Mouse (Mus musculus) brown adipose tissue, adult 24 weeks (tissue): Measurements from ENCODE around the gene Dtnb. TPM values are rescaled to one million over a fixed set of nuclear protein-coding genes. Genes with fewer than 3 reads are reported as not detected.
"Not testable (repeated sequence)": the region's sequence is repeated elsewhere in the genome, so short reads cannot be mapped to it uniquely, and the experiment has no call there.

Experiments
- H3K27ac ChIP-seq: fragments of 200-500 bp; replicated peaks from 2 replicates; pipeline ENCODE4 v1.5.1; 2012; ENCODE audit warnings: low read depth, mild to moderate bottlenecking, low read length
- H3K4me1 ChIP-seq: fragments of 200-500 bp; 2 replicates; pipeline ENCODE4 v1.6.1; 2012; ENCODE audit warnings: low read length, mixed read lengths; ENCODE audit not compliant: control insufficient read depth, insufficient read depth, insufficient read length
- H3K4me3 ChIP-seq: fragments of 200-500 bp; 2 replicates; pipeline ENCODE4 v1.5.1; 2012; ENCODE audit warnings: low read depth, mild to moderate bottlenecking, low read length, moderate library complexity; ENCODE audit not compliant: insufficient read depth
- polyA plus RNA-seq: library from polyadenylated mRNA; stranded (reverse); fragments of >200 nt; gene quantifications from 2 replicates; pipeline ENCODE4 v1.2.4, GENCODE M21; 2012; ENCODE audit not compliant: missing spikeins, insufficient read depth, insufficient read length

Gene Dtnb
- polyA plus RNA-seq, 1 experiment: 2.0 TPM

DNA sequence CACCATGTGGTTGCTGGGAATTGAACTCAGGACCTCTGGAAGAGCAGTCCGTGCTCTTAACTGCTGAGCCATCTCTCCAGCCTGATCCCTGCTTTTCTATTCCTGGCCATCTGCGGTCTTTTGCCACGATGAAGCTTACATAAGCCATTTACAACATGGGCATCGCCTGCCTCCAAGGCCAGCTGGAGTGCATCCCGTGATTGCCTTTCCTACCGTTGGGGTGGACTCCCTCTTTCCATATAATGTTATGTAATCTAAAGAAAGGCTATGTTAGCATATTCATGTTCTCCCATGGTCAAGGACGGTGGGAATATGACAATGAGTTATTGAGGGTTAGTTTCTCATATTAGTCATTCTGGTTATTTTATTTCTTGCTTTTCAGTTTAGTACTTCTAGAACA, 91.2 kb downstream of the Dtnb start:
- Histone ChIP-seq H3K4me3 (no peak overlapping the region), H3K27ac (no peak overlapping the region), H3K4me1 (no peaks in the 10 kb centered on the region)

DNA sequence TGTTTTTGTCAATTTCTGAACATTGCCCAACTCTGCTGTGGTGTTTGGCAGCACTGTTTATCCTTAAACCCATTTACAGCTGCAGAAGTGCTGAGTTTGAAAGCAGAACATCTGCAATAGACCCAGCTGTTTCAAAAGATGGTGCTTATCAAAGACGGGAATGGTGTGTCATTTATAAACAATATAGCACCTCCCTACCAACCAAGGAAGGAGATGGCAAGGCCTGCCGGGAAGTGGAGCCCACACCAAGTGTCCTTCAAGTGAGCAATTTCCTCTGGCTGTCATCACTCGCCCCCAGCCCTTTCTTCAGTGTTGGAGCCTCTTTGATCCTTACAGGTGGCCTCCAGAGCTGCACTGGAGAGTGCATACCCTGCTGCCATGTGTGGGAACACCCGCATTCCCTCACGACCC, 97.8 kb downstream of the Dtnb start:
- Histone ChIP-seq H3K4me3 (no peak overlapping the region), H3K4me1 (peaks cover 3% of the 10 kb centered on the region; the same call in 1 of the 2 replicates), H3K27ac (no peak overlapping the region)

DNA sequence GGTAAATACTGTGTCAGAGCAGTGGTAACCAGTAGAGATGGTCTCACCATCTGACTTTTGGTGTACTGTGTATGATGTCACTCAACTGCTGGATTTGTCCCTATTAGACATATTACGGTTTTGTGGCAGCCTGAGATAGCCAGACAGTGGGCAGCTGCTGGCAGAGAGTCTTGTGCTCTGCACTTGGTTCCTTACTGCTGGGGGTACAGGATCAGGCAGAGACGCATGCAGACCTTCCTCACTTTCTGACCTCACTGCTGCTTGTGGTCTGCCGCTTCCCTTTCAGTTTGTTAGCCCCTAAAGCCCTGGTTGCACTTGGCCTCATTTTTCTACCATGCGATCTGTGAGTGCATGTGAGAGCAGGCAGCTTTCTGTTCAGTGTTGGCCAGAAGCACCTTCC, 98.9 kb downstream of the Dtnb start:
- H3K4me1 ChIP-seq: peaks cover 3% of the 10 kb centered on the region; the same call in 1 of the 2 replicates
- no peak overlapping the region for H3K4me3 ChIP-seq

DNA sequence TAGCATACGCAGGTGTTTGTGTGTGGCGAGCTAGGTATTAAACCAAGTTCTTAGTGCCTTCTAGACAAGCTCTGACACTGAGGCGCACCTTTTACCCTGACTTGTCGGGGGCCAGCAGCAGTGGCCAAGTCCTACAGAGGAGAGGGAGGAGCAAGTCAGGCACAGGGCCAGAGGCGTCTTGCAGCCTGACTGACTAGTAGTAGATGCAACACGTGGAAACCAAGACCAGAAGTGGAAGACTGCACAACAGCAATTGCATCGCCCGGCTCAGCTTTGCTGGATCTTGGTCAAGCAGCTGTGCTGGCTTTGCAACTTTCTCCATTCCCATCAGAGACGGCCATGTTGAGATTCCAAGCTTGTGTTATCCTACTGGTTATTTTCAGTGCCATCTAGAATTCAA, 100.6 kb downstream of the Dtnb start:
- Histone ChIP-seq H3K4me3 (no peak overlapping the region), H3K4me1 (peaks cover 3% of the 10 kb centered on the region; the same call in 1 of the 2 replicates), H3K27ac (no peak overlapping the region)

More for the DNA sequence above, 98.9 kb downstream of the Dtnb start:
- no peak overlapping the region for H3K27ac ChIP-seq

DNA sequence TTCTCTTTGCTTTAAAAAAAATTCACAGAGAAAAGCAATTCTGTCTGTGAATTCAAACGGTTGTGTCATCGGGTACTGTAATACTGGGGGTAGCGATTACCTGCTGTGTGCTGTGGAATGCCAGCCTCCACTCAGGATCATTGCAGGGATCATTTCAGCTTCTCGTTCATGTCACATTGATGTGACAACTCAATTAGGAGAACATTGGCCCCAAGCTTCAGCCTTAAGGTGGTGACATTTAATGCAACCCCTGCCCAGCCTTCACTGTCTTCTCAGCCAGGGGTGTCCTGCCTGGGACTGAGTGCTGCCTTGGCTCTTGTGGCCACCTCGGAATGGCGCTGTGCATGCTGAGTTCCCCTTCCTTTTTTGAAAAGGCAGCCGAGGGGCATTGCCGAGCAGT, 101.7 kb downstream of the Dtnb start:
- Histone ChIP-seq H3K4me3 (no peak overlapping the region), H3K27ac (no peak overlapping the region), H3K4me1 (peaks cover 3% of the 10 kb centered on the region; the same call in 1 of the 2 replicates)

DNA sequence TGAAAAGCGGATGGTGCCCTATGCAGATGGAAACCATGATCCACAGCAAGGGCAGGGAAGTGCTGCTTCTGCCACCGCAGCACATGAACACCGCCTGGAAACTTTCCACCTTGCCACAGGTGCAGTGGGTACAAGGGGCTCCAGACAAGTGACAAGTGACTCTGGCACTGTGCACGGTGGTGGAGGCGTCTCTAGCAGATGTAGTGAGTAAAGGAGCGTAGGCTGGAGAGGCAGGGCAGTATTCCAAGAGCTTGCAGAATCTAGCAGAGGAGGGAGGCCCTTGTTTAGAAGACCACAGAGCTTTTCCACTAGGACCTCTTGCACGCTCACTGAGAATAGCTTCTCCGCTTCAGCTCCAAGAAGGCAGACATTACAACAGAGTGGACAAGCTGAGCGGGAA, 102.7 kb downstream of the Dtnb start:
- H3K4me3 ChIP-seq: no peak overlapping the region
- H3K27ac ChIP-seq: no peak overlapping the region
- H3K4me1 ChIP-seq: peaks cover 3% of the 10 kb centered on the region; the same call in 1 of the 2 replicates

DNA sequence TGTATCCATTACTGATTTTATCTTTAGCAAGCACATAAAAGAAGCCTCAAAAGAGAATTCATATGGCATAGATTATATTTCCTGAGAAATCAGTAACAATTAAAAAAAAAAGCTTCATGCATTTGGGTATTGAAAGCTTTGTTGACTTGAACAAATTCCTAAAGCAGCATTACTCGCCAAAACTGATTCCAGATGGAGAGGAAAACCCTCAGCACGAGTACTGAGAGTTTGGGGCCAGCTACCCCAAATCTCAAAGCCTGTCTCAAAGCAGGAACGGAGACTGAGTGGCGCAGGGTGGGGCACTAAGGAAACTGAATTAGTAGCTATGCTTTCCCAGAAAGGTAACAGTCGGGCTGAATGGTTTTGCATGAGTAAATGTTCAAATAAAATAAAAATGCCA, 108.5 kb downstream of the Dtnb start:
- H3K4me3 ChIP-seq: no peak overlapping the region
- no peaks in the 10 kb centered on the region for H3K4me1 ChIP-seq
- H3K27ac ChIP-seq: no peak overlapping the region

DNA sequence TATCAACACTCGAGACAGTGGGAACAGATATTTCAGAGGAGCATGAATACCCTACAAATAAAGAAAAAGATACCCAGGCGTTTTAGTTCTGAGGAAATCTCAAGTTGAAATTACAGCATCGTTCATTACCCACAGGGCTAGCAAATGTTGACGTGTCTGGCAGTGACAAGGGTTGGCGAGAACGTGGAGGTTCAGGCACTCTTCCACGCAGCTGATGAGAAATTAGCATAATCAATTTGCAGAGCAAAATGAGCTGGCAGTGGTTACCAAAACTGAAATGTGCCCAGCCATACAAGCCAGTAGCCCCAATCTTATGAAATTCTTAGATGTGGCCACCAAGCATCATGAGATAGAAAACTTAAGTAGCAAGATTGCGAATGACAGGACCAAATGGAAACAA, 110.9 kb downstream of the Dtnb start:
- H3K4me1 ChIP-seq: no peaks in the 10 kb centered on the region
- no peak overlapping the region for H3K27ac ChIP-seq
- no peak overlapping the region for H3K4me3 ChIP-seq

DNA sequence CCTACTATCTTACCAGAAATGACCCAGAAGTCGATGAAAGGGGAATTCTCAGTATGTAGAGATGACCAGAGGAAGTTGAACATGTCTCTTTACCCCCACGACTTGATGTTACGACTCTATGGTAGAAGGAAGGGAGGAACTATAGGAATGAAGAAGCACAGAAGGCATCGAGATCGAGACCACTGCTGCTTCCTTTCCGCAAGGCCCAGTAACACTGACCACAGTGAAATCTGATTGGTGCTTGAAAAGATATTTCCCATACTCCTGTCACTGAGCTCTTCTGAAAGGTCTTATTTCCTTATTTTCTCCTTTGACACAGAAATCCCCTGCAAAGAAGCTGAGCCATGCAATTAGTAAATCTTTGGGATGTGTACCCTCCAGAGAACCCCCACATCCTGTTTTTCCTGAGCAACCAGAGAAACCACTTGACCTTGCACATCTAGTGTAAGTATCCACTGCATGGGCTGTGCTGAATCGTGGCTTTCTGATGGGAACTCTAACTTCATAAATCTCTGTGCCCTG, 114.3 kb downstream of the Dtnb start:
- H3K27ac ChIP-seq: no peak overlapping the region
- H3K4me3 ChIP-seq: no peak overlapping the region
- no peaks in the 10 kb centered on the region for H3K4me1 ChIP-seq

DNA sequence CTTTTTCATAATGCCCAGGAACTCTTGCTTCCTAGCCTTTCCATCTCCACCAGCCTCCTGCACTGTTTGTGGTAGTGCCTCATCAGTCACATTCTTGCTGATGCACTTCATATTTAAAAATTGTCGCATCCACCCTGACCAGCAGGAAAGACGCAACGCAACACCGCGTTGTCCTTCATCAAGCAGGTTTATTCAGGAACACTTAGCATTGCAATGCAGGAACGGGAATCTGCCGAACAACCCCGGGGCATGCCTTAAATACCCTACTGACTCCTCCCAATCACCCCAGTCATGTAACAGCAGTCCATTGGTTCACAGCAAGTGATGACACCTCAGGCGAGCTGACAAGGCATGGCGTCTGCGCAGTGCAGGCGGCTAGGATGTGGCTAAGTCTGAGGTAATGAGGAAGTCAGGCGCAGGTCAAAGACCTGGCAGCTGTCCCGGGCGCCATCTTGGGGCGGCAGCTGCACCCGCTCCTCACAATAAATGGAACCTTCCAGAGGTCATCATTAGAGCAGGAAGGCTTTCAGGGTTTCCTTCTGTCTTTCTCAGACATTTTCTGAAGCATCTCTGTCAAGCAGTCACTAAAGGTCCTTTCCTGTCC, 118.8 kb downstream of the Dtnb start:
- H3K4me3 ChIP-seq, H3K4me1 ChIP-seq, H3K27ac ChIP-seq: not testable (repeated sequence)

DNA sequence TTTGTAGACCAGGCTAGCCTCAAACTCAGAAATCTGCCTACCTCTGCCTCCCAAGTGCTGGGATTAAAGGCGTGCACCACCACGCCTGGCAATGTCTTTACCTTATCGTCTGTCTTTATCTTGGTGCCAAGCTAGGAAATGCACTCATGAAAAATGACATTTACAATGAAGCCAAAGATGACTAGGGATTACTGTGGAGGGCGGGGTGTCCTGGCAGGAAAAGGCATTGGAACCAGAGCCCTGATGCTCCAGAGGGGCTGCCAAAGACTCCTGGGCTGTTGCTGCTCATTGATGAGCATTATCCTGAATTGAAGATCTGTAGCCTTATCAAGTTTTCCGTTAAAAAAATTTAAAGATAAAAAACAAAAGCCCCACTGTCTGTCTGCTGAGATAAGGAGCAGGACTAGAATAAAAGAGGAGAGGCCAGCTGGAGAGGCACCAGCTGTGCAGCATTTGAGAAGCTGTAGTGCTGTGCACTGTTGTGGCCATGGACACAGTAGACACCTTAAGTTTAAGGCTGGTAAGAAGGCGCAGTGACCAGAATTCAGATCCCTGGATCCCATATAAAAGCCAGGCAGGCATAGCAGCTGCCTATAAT, 120.7 kb downstream of the Dtnb start:
- no peaks in the 10 kb centered on the region for H3K4me1 ChIP-seq
- no peak overlapping the region for H3K4me3 ChIP-seq
- H3K27ac ChIP-seq: no peak overlapping the region

DNA sequence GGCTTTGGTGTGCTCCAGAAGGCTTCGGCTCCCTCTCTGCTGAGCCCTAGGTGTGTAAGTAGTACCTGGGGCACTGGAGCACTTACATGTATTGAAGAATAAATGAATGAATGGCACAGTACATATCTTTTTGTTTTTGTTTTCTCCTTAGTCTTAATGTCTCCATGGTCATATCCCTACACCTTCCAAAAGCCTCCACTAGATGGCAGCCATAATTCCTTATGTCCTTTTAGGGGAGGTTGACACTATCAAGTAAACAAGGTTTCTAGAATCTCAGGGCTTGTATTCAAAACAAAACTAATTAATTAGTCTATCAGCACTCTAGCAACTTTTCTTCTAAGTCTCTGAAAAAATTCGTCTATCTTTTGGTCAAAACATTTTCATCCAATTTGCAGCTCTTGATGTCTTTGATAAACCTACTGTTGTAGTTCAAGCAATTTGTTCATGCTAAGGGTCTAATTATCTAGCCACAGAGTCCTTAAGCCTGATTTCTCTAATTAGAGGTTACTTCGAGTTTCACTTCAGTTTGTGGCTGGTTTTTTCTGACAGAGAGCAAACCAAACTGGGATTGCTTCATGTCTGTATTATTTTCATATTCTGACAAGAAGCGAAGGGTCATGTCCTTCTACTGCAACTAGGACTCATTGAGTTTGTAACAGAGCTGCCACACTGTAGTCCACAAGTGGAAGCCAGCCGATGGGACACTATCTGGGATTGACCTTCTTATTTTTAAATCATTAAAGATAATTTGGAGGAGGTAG, 123.7 kb downstream of the Dtnb start:
- H3K4me1 ChIP-seq: no peaks in the 10 kb centered on the region
- H3K4me3 ChIP-seq: no peak overlapping the region
- H3K27ac ChIP-seq: no peak overlapping the region

DNA sequence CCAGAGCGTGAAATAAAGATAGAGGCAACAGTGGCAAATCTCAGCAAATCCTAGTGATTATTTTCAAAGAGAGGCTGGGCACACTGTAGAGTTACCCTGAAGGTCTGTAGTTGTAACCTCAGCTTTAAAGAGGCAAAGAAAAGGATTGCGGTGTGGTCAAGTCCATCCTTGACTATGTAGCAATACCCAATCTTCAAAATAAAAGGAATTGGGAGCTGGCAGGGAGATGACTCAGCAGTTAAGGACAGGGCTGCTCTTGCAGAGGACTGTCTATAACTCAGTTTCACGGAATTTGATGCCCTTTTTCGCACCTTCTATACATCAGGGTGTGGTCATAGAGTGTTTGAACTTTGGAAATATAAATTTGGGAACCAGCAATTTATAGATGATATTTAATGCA, 128.3 kb downstream of the Dtnb start:
- Histone ChIP-seq H3K4me1 (no peaks in the 10 kb centered on the region; the same call in 1 of the 2 replicates), H3K27ac (no peak overlapping the region)

DNA sequence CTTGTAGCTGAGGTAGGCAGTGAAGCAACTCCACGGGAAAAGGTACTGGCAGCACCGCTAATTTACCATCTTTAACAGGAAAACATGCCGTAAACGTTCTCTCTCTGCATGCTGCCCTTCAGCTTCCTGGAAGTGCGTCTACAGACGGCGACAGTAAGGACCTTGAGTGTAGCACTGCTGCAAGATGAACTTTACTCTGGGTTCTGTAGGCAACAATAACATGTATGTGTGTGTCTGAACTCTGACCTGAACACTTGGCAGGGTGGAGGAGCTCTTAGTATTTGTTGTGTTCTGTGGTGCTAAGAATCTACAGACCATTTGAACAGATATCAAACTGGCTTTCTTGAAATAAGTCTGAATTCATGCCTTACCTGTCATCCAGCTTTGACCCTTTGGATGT, 130.7 kb downstream of the Dtnb start:
- Histone ChIP-seq H3K4me3 (no peak overlapping the region), H3K27ac (no peak overlapping the region)

More for the DNA sequence above, 128.3 kb downstream of the Dtnb start:
- H3K4me3 ChIP-seq: no peak overlapping the region

DNA sequence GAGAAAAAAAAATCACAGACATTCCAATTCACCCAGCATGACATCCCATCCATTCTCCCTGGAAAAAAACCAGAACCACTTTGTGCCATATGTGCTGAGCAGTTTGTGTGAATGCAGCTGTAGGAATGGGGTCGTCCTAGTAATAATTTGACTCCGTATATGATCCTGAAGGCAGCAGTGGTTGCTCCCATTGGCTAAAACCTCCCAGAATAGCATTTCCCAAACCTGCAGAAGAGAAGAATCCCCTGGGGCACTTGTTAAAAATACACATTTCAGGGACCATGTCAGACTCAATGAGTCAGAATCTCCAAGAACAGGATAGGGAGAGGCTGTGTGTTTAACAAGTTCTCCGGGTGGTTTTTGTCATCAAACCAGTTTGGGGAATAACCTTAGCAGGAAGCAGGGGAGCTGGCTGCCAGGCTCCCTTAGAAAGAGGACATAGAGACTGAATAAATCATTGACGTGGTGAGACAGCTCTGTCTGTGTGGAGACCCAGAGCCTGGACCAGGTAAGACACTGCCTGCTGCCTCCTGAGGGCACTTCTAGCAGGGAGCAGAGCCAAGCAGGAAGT, 147.1 kb downstream of the Dtnb start:
- Histone ChIP-seq H3K4me1 (no peaks in the 10 kb centered on the region), H3K4me3 (no peak overlapping the region), H3K27ac (no peak overlapping the region)

More for the DNA sequence above, 130.7 kb downstream of the Dtnb start:
- H3K4me1 ChIP-seq: no peaks in the 10 kb centered on the region; the same call in 1 of the 2 replicates
